Mouse (Mus musculus) thymus, postnatal 0 days (tissue): ENCODE measurements around the gene Pacsin1. TPM values are rescaled to one million over a fixed set of nuclear protein-coding genes. Genes with fewer than 3 reads are reported as not detected.
A peak's percentile ranks its signal among the peaks of the same experiment; 100 is the strongest.
"Not testable (repeated sequence)": the region's sequence is repeated elsewhere in the genome, so short reads cannot be mapped to it uniquely, and the experiment has no call there.

Experiments used
- DNase-seq: peaks from one replicate; pipeline ENCODE4 v3.0.0-alpha.2; 2015; ENCODE audit warnings: low spot score
- polyA plus RNA-seq: library from polyadenylated mRNA; unstranded; fragments of >200 nt; fragmentation: Nextera tagmentation; extraction: Ambion mirVana; gene quantifications from 2 replicates; pipeline ENCODE4 v1.2.1, GENCODE M21; 2015

Pacsin1 gene
- polyA plus RNA-seq, 1 experiment from 2014 or later = 19.8 TPM

- DNase-seq = not testable (repeated sequence)
Measured at GRCm38 (mm10) chr17:27635575-27635903, 19.8 kb upstream of the Pacsin1 start.

GRCm38 (mm10) chr17:27636132-27637020 lies 18.9 kb upstream of the Pacsin1 start, which contains the start of gene Rps10:
TSS of gene Rps10 (minus strand) at chr17:27636669.
- DNase-seq = no peak

- no peak for DNase-seq
Measured at GRCm38 (mm10) chr17:27637333-27637732, 18.0 kb upstream of the Pacsin1 start.

GRCm38 (mm10) chr17:27638921-27639332 lies 16.4 kb upstream of the Pacsin1 start:
- no peak for DNase-seq

- DNase-seq = not testable (repeated sequence)
Measured at GRCm38 (mm10) chr17:27639851-27640250, 15.5 kb upstream of the Pacsin1 start.

GRCm38 (mm10) chr17:27642491-27643062 lies 12.7 kb upstream of the Pacsin1 start:
- DNase-seq = no peak

GRCm38 (mm10) chr17:27643101-27643500 lies 12.2 kb upstream of the Pacsin1 start:
- no peak for DNase-seq

- no peak for DNase-seq
Measured at GRCm38 (mm10) chr17:27643756-27644155, 11.6 kb upstream of the Pacsin1 start.

- DNase-seq = no peak
Measured at GRCm38 (mm10) chr17:27644572-27644971, 10.7 kb upstream of the Pacsin1 start.

- no peak for DNase-seq
Measured at GRCm38 (mm10) chr17:27645807-27646206, 9.5 kb upstream of the Pacsin1 start.

- DNase-seq = peak; percentile 82
Measured at GRCm38 (mm10) chr17:27650160-27650559, 5.1 kb upstream of the Pacsin1 start.

- no peak for DNase-seq
Measured at GRCm38 (mm10) chr17:27650586-27650985, 4.7 kb upstream of the Pacsin1 start.

- DNase-seq = peak; percentile 67
Measured at GRCm38 (mm10) chr17:27652046-27652790, 3.1 kb upstream of the Pacsin1 start.

- no peak for DNase-seq
Measured at GRCm38 (mm10) chr17:27653253-27653959, 1.9 kb upstream of the Pacsin1 start.

- DNase-seq = peak; percentile 81
Measured at GRCm38 (mm10) chr17:27656011-27656399, 696 bp downstream of the Pacsin1 start.

- no peak for DNase-seq
Measured at GRCm38 (mm10) chr17:27656414-27656813, 1.1 kb downstream of the Pacsin1 start.

GRCm38 (mm10) chr17:27657123-27657522 lies 1.8 kb downstream of the Pacsin1 start:
- no peak for DNase-seq

- DNase-seq = no peak
Measured at GRCm38 (mm10) chr17:27658767-27659166, 3.5 kb downstream of the Pacsin1 start.

- DNase-seq = no peak
Measured at GRCm38 (mm10) chr17:27671720-27672119, 16.4 kb downstream of the Pacsin1 start.

- DNase-seq = no peak
Measured at GRCm38 (mm10) chr17:27673945-27674344, 18.6 kb downstream of the Pacsin1 start.

GRCm38 (mm10) chr17:27675453-27675852 lies 20.1 kb downstream of the Pacsin1 start:
- no peak for DNase-seq
